Mouse (Mus musculus) forebrain, embryonic 13.5 days (tissue): ENCODE results near the gene Pax3. TPM values are rescaled to one million over a fixed set of nuclear protein-coding genes. Genes with fewer than 3 reads are reported as not detected.

Experiments used
- ATAC-seq: fragments of 200-750 bp; cut with Nextera tagmentation; 2 replicates; pipeline ENCODE4 v1.8.0; 2017
- H3K27ac ChIP-seq: fragments of 300-500 bp; sonication (generic); 2 replicates; pipeline ENCODE4 v1.5.1; 2015; ENCODE audit warnings: inconsistent platforms, mild to moderate bottlenecking, moderate library complexity
- H3K27me3 ChIP-seq: fragments of 300-500 bp; sonication (generic); 2 replicates; pipeline ENCODE4 v1.6.1; 2015; ENCODE audit warnings: mild to moderate bottlenecking, inconsistent platforms
- H3K36me3 ChIP-seq: fragments of 300-500 bp; sonication (generic); 2 replicates; pipeline ENCODE4 v1.6.1; 2015; ENCODE audit warnings: mild to moderate bottlenecking, inconsistent platforms; ENCODE audit not compliant: poor library complexity, severe bottlenecking
- H3K4me1 ChIP-seq: fragments of 300-500 bp; sonication (generic); 2 replicates; pipeline ENCODE4 v1.6.1; 2015; ENCODE audit warnings: inconsistent platforms
- H3K4me2 ChIP-seq: fragments of 300-500 bp; sonication (generic); 2 replicates; pipeline ENCODE4 v1.6.1; 2015; ENCODE audit warnings: inconsistent platforms, mild to moderate bottlenecking, moderate library complexity
- H3K4me3 ChIP-seq: fragments of 300-500 bp; sonication (generic); 2 replicates; pipeline ENCODE4 v1.5.1; 2015; ENCODE audit warnings: mild to moderate bottlenecking, inconsistent platforms
- H3K9ac ChIP-seq: fragments of 300-500 bp; sonication (generic); 2 replicates; pipeline ENCODE4 v1.6.1; 2015; ENCODE audit warnings: mild to moderate bottlenecking, inconsistent platforms
- H3K9me3 ChIP-seq: fragments of 300-500 bp; sonication (generic); replicated peaks from 2 replicates; pipeline ENCODE4 v1.6.1; 2016; ENCODE audit warnings: inconsistent platforms
- WGBS: fragments of 180-500 bp; shearing (Covaris S2); methylation state at CpG from one replicate; pipeline ENCODE4 v1.1.7; 2015; 5-methylcytosine and 5-hydroxymethylcytosine counted together
- polyA plus RNA-seq: library from polyadenylated mRNA; unstranded; fragments of >200 nt; fragmentation: Nextera tagmentation; extraction: Ambion mirVana; gene quantifications from 2 replicates; pipeline ENCODE4 v1.2.1, GENCODE M21; 2015

Gene Pax3
- polyA plus RNA-seq, 1 experiment from 2014 or later: 0.53 TPM

DNA sequence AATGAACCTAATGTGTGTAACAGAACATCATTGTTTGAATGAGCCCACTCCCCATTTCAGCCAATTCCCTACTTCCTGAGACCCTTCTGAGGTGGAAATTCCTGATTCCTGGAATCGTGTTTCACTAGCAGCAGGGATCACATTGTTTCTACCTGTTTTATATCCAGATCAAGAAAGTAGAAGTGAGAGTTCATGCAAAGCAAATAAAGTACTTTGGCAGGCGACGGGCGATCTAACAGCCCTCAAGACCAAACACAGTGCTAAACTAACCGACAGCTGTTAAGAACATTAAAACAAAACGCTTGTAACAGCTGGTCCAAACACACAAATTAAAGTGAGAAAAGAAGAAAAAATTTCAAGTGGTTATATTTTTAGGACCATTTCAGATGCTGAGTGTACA, 39.0 kb downstream of the Pax3 start:
- no peak overlapping the region for H3K9ac ChIP-seq
- WGBS: 37% methylated on average over 6 of the region's 6 CpGs
- H3K4me2 ChIP-seq: no peak overlapping the region
- no peak overlapping the region for H3K27ac ChIP-seq
- H3K9me3 ChIP-seq: no peaks in the 10 kb centered on the region
- H3K4me1 ChIP-seq: no peaks in the 10 kb centered on the region
- H3K36me3 ChIP-seq: no peaks in the 10 kb centered on the region
- ATAC-seq: no peak
- H3K4me3 ChIP-seq: no peak overlapping the region
- peaks cover 90% of the 10 kb centered on the region for H3K27me3 ChIP-seq

DNA sequence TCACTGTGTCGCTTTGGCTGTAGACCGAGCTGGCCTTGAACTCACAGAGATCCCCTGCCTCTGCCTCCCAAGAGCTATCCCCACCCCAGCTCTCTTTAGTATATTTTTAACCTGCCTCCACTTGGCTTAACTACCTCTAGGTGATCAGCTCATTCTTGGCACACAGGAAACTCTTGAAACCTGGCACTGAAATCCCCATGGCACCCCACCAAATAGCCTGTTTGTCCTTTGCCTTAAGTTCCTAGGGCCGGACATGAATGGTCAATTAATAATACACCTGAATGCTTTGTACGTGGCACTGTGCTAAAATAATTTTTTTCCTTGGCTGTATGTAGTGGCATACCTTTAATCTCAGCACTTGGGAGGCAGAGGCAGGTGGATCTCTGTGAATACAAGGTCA, 41.1 kb downstream of the Pax3 start:
- no peaks in the 10 kb centered on the region for H3K4me1 ChIP-seq
- ATAC-seq: no peak
- H3K4me2 ChIP-seq: no peak overlapping the region
- no peaks in the 10 kb centered on the region for H3K9me3 ChIP-seq
- H3K9ac ChIP-seq: no peak overlapping the region
- no peak overlapping the region for H3K4me3 ChIP-seq
- no peak overlapping the region for H3K27ac ChIP-seq
- no peaks in the 10 kb centered on the region for H3K36me3 ChIP-seq
- peaks cover 90% of the 10 kb centered on the region for H3K27me3 ChIP-seq
- 90% methylated on average over 4 of the region's 4 CpGs for WGBS

DNA sequence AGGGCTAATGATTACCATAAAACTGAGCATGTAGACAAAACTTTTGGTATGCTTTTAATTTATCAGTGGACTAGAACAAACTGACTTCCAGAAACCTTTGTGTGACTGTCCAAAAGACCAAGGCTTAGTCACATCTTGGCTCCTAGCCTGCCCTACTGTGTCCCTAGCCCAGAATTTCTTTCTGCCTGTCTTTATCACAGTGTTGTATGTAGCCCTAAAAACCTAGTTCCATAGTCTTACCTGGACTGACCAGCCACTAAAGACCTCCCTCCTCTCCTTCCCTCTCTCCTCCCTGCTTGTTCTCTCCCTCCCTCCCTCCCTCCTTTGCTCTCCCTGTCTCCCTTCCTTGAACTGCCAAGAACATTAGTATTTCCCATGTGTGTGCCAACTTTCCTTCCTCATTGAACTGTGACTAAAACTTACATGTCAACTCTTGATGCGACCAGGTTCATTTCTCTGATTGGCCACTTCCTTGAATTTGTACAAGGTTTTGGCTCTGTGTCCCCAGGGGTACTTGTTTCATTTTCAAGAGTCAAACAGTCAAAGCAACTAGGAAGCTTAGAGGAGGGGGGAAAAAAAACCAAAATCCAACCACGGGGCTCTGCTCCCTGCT, 48.8 kb downstream of the Pax3 start:
- no peak for ATAC-seq
- H3K9ac ChIP-seq: no peak overlapping the region
- H3K4me1 ChIP-seq: no peaks in the 10 kb centered on the region
- WGBS: 61% methylated on average over 2 of the region's 2 CpGs
- H3K4me2 ChIP-seq: no peak overlapping the region
- H3K27me3 ChIP-seq: peaks cover 99% of the 10 kb centered on the region
- no peak overlapping the region for H3K4me3 ChIP-seq
- H3K9me3 ChIP-seq: no peaks in the 10 kb centered on the region
- H3K27ac ChIP-seq: no peak overlapping the region
- H3K36me3 ChIP-seq: no peaks in the 10 kb centered on the region

GRCm38 (mm10) chr1:78143403-78143802, 53.5 kb downstream of the Pax3 start:
- Histone ChIP-seq H3K27ac (no peak overlapping the region), H3K4me2 (no peak overlapping the region), H3K9ac (no peak overlapping the region), H3K27me3 (peaks cover 94% of the 10 kb centered on the region), H3K4me3 (no peak overlapping the region), H3K4me1 (no peaks in the 10 kb centered on the region), H3K36me3 (no peaks in the 10 kb centered on the region), H3K9me3 (no peaks in the 10 kb centered on the region)
- WGBS: 6% methylated on average over 6 of the region's 6 CpGs
- ATAC-seq: no peak

DNA sequence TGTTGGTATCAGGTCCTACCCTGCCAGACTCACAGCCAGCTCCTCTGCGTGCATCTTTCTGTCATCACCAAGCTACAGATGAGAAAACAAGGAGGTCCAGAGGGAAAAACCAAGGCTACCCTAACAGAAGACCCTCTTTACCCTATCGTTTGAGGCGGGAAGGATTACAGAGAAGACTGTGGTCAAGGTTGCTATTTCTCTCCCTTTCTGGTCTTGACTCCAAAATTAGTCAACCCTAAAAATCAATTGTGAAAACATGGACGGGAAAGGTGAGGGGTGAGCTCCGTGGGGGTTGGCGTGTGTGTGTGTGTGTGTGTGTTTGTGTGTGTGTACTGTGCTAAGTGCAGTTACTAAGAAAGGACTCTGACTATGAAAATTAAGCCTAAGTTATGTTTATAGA, 54.0 kb downstream of the Pax3 start:
- Histone ChIP-seq H3K4me3 (no peak overlapping the region), H3K9me3 (no peaks in the 10 kb centered on the region), H3K4me2 (no peak overlapping the region), H3K27me3 (peaks cover 94% of the 10 kb centered on the region), H3K36me3 (no peaks in the 10 kb centered on the region), H3K4me1 (no peaks in the 10 kb centered on the region), H3K9ac (no peak overlapping the region), H3K27ac (no peak overlapping the region)
- 35% methylated on average over 6 of the region's 6 CpGs for WGBS
- no peak for ATAC-seq

DNA sequence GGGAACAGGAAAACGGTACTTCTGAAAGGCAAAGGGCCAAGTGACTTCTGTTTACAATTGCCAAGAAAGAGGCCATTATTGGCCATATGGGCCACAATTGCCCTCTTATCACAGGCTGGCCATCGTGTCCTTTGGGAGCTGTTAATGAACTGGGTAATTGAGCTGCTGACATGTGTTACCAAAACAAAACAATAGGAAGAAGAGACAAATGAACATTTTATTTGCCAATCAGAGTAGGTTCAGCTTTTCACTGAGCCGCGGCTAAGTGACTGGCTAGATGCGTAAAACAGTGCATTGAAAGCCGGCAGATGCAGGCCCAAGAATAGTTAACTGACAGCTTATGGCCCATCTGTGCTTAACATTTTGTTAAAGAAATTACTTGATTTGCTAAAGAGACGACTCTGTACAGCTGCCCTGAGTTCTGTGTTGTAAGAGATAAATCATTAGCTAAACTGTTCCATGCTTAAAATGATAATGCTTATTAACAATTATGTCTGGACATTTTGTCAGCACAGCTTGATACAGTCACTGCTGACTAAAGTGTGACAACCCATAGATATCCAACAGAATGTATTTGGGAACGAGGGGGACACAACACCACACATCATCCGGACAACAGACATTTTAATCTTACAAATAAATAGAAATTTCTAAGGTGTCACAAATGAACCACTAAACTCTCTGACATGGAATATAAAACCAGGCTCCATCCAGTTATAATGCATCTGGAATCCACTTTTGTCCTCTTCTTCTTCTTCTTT, 55.0 kb downstream of the Pax3 start:
- Histone ChIP-seq H3K4me3 (no peak overlapping the region), H3K9ac (no peak overlapping the region), H3K27me3 (peaks cover 95% of the 10 kb centered on the region), H3K27ac (no peak overlapping the region), H3K4me2 (no peak overlapping the region), H3K36me3 (no peaks in the 10 kb centered on the region), H3K9me3 (no peaks in the 10 kb centered on the region), H3K4me1 (no peaks in the 10 kb centered on the region)
- ATAC-seq: no peak
- 10% methylated on average over 9 of the region's 9 CpGs for WGBS

DNA sequence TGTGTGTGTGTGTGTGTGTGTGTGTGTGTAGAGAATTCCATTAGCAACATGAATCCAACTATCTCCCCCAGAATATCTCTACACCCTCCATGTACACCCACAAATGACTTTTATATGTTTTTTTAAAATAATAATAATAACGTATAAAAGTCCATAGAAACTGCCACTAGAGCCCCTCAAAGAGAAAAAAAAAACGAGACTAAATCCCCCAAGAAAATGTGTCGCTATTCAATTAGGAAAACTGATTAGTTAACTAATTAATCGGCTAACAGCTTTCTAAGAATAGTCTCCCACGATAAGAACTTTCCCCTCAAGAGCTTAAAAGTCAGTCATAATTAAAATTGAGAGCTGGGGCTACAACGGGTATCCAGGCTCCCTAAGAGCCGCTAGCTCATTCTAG, 55.6 kb downstream of the Pax3 start:
- no peaks in the 10 kb centered on the region for H3K4me1 ChIP-seq
- no peaks in the 10 kb centered on the region for H3K9me3 ChIP-seq
- peaks cover 95% of the 10 kb centered on the region for H3K27me3 ChIP-seq
- no peaks in the 10 kb centered on the region for H3K36me3 ChIP-seq
- H3K27ac ChIP-seq: no peak overlapping the region
- no peak for ATAC-seq
- no peak overlapping the region for H3K4me3 ChIP-seq
- WGBS: 3% methylated on average over 7 of the region's 7 CpGs
- no peak overlapping the region for H3K9ac ChIP-seq
- no peak overlapping the region for H3K4me2 ChIP-seq

- H3K4me1 ChIP-seq: no peaks in the 10 kb centered on the region
- no peaks in the 10 kb centered on the region for H3K9me3 ChIP-seq
- no peak overlapping the region for H3K27ac ChIP-seq
- peaks cover 95% of the 10 kb centered on the region for H3K27me3 ChIP-seq
- no peak for ATAC-seq
- no peak overlapping the region for H3K9ac ChIP-seq
- WGBS: under 1% methylated on average over 14 of the region's 14 CpGs
- no peak overlapping the region for H3K4me2 ChIP-seq
- H3K4me3 ChIP-seq: no peak overlapping the region
- H3K36me3 ChIP-seq: no peaks in the 10 kb centered on the region
These were observed 56.2 kb downstream of the Pax3 start for GRCm38 (mm10) chr1:78140505-78141303.

- no peaks in the 10 kb centered on the region for H3K4me1 ChIP-seq
- no peak for ATAC-seq
- no peak overlapping the region for H3K27ac ChIP-seq
- H3K27me3 ChIP-seq: peaks cover 95% of the 10 kb centered on the region
- H3K4me3 ChIP-seq: no peak overlapping the region
- 2% methylated on average over 11 of the region's 11 CpGs for WGBS
- H3K36me3 ChIP-seq: no peaks in the 10 kb centered on the region
- no peak overlapping the region for H3K9ac ChIP-seq
- H3K4me2 ChIP-seq: no peak overlapping the region
- no peaks in the 10 kb centered on the region for H3K9me3 ChIP-seq
These were observed 57.6 kb downstream of the Pax3 start for GRCm38 (mm10) chr1:78139287-78139686.

GRCm38 (mm10) chr1:78129267-78129666, 67.7 kb downstream of the Pax3 start:
- H3K9me3 ChIP-seq: no peaks in the 10 kb centered on the region
- WGBS: 71% methylated on average over 5 of the region's 5 CpGs
- H3K9ac ChIP-seq: no peak overlapping the region
- no peak overlapping the region for H3K4me3 ChIP-seq
- peaks cover 45% of the 10 kb centered on the region for H3K27me3 ChIP-seq
- H3K4me1 ChIP-seq: no peaks in the 10 kb centered on the region
- ATAC-seq: no peak
- H3K4me2 ChIP-seq: no peak overlapping the region
- H3K36me3 ChIP-seq: no peaks in the 10 kb centered on the region
- H3K27ac ChIP-seq: no peak overlapping the region

DNA sequence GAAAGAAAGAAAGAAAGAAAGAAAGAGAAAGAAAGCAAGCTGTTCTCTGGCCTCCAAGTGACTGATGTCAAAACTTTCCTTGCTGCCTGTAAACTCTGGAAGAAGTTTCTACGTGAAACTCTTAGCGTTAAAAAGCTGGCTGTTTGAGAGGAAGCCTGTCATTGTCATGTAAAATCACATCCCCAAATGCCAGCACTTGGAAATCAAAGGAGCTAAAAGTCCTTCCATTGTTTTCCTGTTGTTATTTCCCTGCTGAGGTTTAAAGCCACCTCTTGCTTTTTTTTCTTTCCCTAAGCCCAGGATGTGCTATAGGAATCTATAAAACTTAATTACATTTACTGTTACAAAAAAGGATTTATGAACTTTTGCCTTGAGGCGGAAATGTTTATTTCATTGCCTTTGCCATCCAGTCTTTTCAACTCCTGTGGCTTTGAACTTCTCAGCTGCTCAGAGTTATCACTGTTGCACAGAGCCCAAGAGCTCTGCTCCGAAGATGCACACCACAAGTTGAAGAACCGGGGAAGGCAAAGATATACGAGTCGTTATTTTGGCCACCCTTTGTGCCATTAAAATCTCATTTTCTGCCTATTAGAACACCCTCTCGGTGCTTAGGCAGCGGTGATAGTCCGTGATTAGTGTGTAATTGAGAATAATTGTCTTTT, 76.9 kb downstream of the Pax3 start:
- no peak overlapping the region for H3K4me2 ChIP-seq
- ATAC-seq: no peak
- H3K4me1 ChIP-seq: no peaks in the 10 kb centered on the region
- H3K9me3 ChIP-seq: peaks cover 7% of the 10 kb centered on the region; the same call in 1 of the 2 replicates
- H3K36me3 ChIP-seq: no peaks in the 10 kb centered on the region
- 6% methylated on average over 10 of the region's 10 CpGs for WGBS
- H3K27ac ChIP-seq: no peak overlapping the region
- peaks cover 61% of the 10 kb centered on the region for H3K27me3 ChIP-seq
- H3K4me3 ChIP-seq: no peak overlapping the region
- H3K9ac ChIP-seq: no peak overlapping the region

DNA sequence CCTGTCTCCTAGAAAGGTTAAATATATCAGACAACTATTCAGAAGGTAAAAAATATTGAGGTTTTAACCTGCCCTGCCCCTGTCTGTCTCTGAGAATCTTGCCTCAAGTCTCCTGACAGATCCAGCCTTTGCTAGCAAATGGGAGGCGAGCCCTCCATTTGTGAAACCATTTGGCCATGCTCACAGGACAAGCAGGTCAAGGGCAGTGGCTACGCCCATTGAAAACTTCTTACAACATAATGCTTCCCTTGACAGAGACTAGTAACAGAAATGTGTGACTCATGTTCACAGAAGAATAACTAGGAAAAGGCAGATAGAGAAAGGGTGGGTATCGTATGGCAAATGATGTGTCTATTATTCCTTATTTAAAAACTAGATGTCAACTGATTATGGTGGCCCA, 80.9 kb downstream of the Pax3 start:
- WGBS: 88% methylated on average over 3 of the region's 3 CpGs

More for the DNA sequence above, 80.9 kb downstream of the Pax3 start:
- ATAC-seq: no peak
- Histone ChIP-seq H3K9ac (no peak overlapping the region), H3K27ac (no peak overlapping the region), H3K4me1 (no peaks in the 10 kb centered on the region), H3K27me3 (peaks cover 38% of the 10 kb centered on the region), H3K9me3 (peaks cover 7% of the 10 kb centered on the region; the same call in 1 of the 2 replicates), H3K4me3 (no peak overlapping the region), H3K36me3 (no peaks in the 10 kb centered on the region), H3K4me2 (no peak overlapping the region)
